Mouse (Mus musculus) cerebellum, adult 2 months (tissue): ENCODE results near the gene Fam168b.

Experiments used
- CTCF ChIP-seq: fragments of 200-500 bp; IDR thresholded peaks from 2 replicates; pipeline ENCODE4 v1.5.1; 2011; ENCODE audit warnings: low read depth, mild to moderate bottlenecking, control low read depth, low read length, moderate library complexity, borderline replicate concordance; ENCODE audit not compliant: insufficient read depth
- POLR2A ChIP-seq: fragments of 200-500 bp; IDR thresholded peaks from 2 replicates; pipeline ENCODE4 v1.6.1; 2011; ENCODE audit warnings: low read length, control low read depth, borderline replicate concordance; ENCODE audit not compliant: insufficient read depth

- no peak for TF ChIP-seq CTCF
- TF ChIP-seq POLR2A = no peak
These were observed 8.0 kb downstream of the Fam168b start for GRCm38 (mm10) chr1:34834904-34835303.
